45 mouse cellular contexts compared by ENCODE assay signal in genomic region chr14:41102269-41102668, GRCm38 (mm10). TPM values are rescaled to one million over a fixed set of nuclear protein-coding genes. Genes with fewer than 3 reads are reported as not detected.
"Had no signal": no experiment of that assay in that cellular context is flagged by ENCODE, and none has a peak within 500 bp of the region (broad histone marks: within the 10 kb centered on the region; RNA-seq: fewer than 3 reads in every experiment).

No protein-coding gene starts in this region.

- H3K4me3 ChIP-seq: left cerebral cortex, adult 2 months; limb, embryonic 10.5 days; limb, embryonic 12.5 days; limb, embryonic 13.5 days; limb, embryonic 15.5 days; liver, embryonic 12.5 days; liver, embryonic 13.5 days; liver, embryonic 15.5 days; lung, embryonic 15.5 days; megakaryocyte, embryonic 14.5 days; midbrain, embryonic 10.5 days; midbrain, embryonic 12.5 days; midbrain, embryonic 13.5 days; midbrain, embryonic 15.5 days; myocyte; neural tube, embryonic 12.5 days had no signal

- DNase-seq: left cerebral cortex, postnatal 4 days; liver, embryonic 13.5 days; lung, adult 18-20 months; lung, adult 2 months; lung, embryonic 14.5 days; lung, postnatal 10 days; lung, postnatal 14 days; lung, postnatal 36 days; lung, postnatal 4 days; midbrain, embryonic 14.5 days had no signal

- H3K9me3 ChIP-seq: limb, embryonic 10.5 days; limb, embryonic 12.5 days; limb, embryonic 13.5 days; limb, embryonic 15.5 days; liver, embryonic 12.5 days; liver, embryonic 13.5 days; liver, embryonic 15.5 days; lung, embryonic 15.5 days; megakaryocyte, embryonic 14.5 days; midbrain, embryonic 10.5 days; midbrain, embryonic 12.5 days; midbrain, embryonic 13.5 days; midbrain, embryonic 15.5 days; neural tube, embryonic 12.5 days had no signal

- H3K4me1 ChIP-seq: limb, embryonic 10.5 days; limb, embryonic 12.5 days; limb, embryonic 13.5 days; limb, embryonic 15.5 days; liver, embryonic 12.5 days; liver, embryonic 13.5 days; liver, embryonic 15.5 days; lung, embryonic 15.5 days; megakaryocyte, embryonic 14.5 days; midbrain, embryonic 10.5 days; midbrain, embryonic 12.5 days; midbrain, embryonic 13.5 days; midbrain, embryonic 15.5 days; neural tube, embryonic 12.5 days had no signal

- H3K27ac ChIP-seq: left cerebral cortex, adult 2 months; limb, embryonic 10.5 days; limb, embryonic 12.5 days; limb, embryonic 13.5 days; limb, embryonic 15.5 days; liver, embryonic 12.5 days; liver, embryonic 13.5 days; liver, embryonic 14.5 days; liver, embryonic 15.5 days; lung, embryonic 15.5 days; macrophage; midbrain, embryonic 10.5 days; midbrain, embryonic 12.5 days; midbrain, embryonic 13.5 days; midbrain, embryonic 15.5 days; neural tube, embryonic 12.5 days had no signal

- H3K36me3 ChIP-seq: limb, embryonic 10.5 days; limb, embryonic 12.5 days; limb, embryonic 13.5 days; limb, embryonic 15.5 days; liver, embryonic 12.5 days; liver, embryonic 13.5 days; liver, embryonic 15.5 days; lung, embryonic 15.5 days; midbrain, embryonic 10.5 days; midbrain, embryonic 12.5 days; midbrain, embryonic 13.5 days; midbrain, embryonic 15.5 days; neural tube, embryonic 12.5 days had no signal

- ATAC-seq: liver, embryonic 12.5 days; lung, postnatal 0 days; midbrain, embryonic 13.5 days; midbrain, embryonic 15.5 days; midbrain, embryonic 16.5 days had no signal

- H3K9ac ChIP-seq: limb, embryonic 12.5 days; limb, embryonic 13.5 days; limb, embryonic 15.5 days; liver, embryonic 12.5 days; liver, embryonic 13.5 days; liver, embryonic 14.5 days; liver, embryonic 15.5 days; lung, embryonic 14.5 days; lung, embryonic 15.5 days; midbrain, embryonic 12.5 days; midbrain, embryonic 13.5 days; midbrain, embryonic 15.5 days; neural tube, embryonic 12.5 days had no signal

- H3K27me3 ChIP-seq: limb, embryonic 12.5 days; limb, embryonic 13.5 days; limb, embryonic 15.5 days; liver, embryonic 12.5 days; liver, embryonic 13.5 days; liver, embryonic 15.5 days; lung, embryonic 15.5 days; megakaryocyte, embryonic 14.5 days; midbrain, embryonic 12.5 days; midbrain, embryonic 13.5 days; midbrain, embryonic 15.5 days; neural tube, embryonic 12.5 days had no signal

- H3K4me2 ChIP-seq: limb, embryonic 12.5 days; limb, embryonic 13.5 days; limb, embryonic 15.5 days; liver, embryonic 12.5 days; liver, embryonic 13.5 days; liver, embryonic 15.5 days; lung, embryonic 14.5 days; lung, embryonic 15.5 days; midbrain, embryonic 11.5 days; midbrain, embryonic 12.5 days; midbrain, embryonic 13.5 days; midbrain, embryonic 15.5 days; neural tube, embryonic 12.5 days had no signal

RNA-seq across cellular contexts. Expression of gene Mat1a, which starts 2.6 kb away (rescaled TPM):
- total RNA-seq: left cerebral cortex, adult 18-20 months; left cerebral cortex, adult 2 months; left cerebral cortex, adult 8-10 months; left cerebral cortex, postnatal 10 days; left cerebral cortex, postnatal 14 days; left cerebral cortex, postnatal 25 days; left cerebral cortex, postnatal 36 days; left cerebral cortex, postnatal 4 days; megakaryocyte progenitor cell, adult 5-6 weeks; megakaryocyte, adult 5-6 weeks; megakaryocyte-erythroid progenitor cell, adult 5-6 weeks; midbrain, postnatal 0 days; monocyte, adult 5-6 weeks had no signal
- polyA plus RNA-seq: limb, embryonic 10.5 days; limb, embryonic 11.5 days; limb, embryonic 12.5 days; limb, embryonic 13.5 days; limb, embryonic 14.5 days; macrophage; midbrain, embryonic 10.5 days; midbrain, embryonic 11.5 days; midbrain, embryonic 12.5 days; midbrain, embryonic 13.5 days; midbrain, embryonic 14.5 days; midbrain, embryonic 16.5 days; midbrain, postnatal 0 days; myocyte; neural tube, embryonic 11.5 days; neural tube, embryonic 12.5 days had no signal

RNA-seq across cellular contexts. Expression of gene Sftpa1, which starts 29.3 kb away (rescaled TPM):
- total RNA-seq: left cerebral cortex, adult 18-20 months; left cerebral cortex, adult 2 months; left cerebral cortex, adult 8-10 months; left cerebral cortex, postnatal 10 days; left cerebral cortex, postnatal 14 days; left cerebral cortex, postnatal 25 days; left cerebral cortex, postnatal 36 days; left cerebral cortex, postnatal 4 days; megakaryocyte progenitor cell, adult 5-6 weeks; megakaryocyte, adult 5-6 weeks; megakaryocyte-erythroid progenitor cell, adult 5-6 weeks; midbrain, postnatal 0 days; monocyte, adult 5-6 weeks had no signal
- polyA plus RNA-seq: limb, embryonic 10.5 days; limb, embryonic 11.5 days; limb, embryonic 12.5 days; limb, embryonic 13.5 days; limb, embryonic 14.5 days; limb, embryonic 15.5 days; liver, embryonic 12.5 days; macrophage; midbrain, embryonic 10.5 days; midbrain, embryonic 11.5 days; midbrain, embryonic 12.5 days; midbrain, embryonic 13.5 days; midbrain, embryonic 14.5 days; midbrain, embryonic 15.5 days; midbrain, embryonic 16.5 days; midbrain, postnatal 0 days; myocyte; neural tube, embryonic 11.5 days; neural tube, embryonic 12.5 days had no signal

RNA-seq across cellular contexts. Expression of gene Dydc1, which starts 29.6 kb away (rescaled TPM):
- total RNA-seq: left cerebral cortex, adult 18-20 months; left cerebral cortex, adult 2 months; left cerebral cortex, adult 8-10 months; left cerebral cortex, postnatal 10 days; left cerebral cortex, postnatal 14 days; left cerebral cortex, postnatal 25 days; left cerebral cortex, postnatal 36 days; left cerebral cortex, postnatal 4 days; megakaryocyte progenitor cell, adult 5-6 weeks; megakaryocyte, adult 5-6 weeks; megakaryocyte-erythroid progenitor cell, adult 5-6 weeks; monocyte, adult 5-6 weeks had no signal
- polyA plus RNA-seq: limb, embryonic 10.5 days; limb, embryonic 11.5 days; limb, embryonic 12.5 days; limb, embryonic 13.5 days; limb, embryonic 14.5 days; limb, embryonic 15.5 days; liver, embryonic 12.5 days; liver, embryonic 13.5 days; liver, embryonic 15.5 days; liver, embryonic 16.5 days; lung, embryonic 14.5 days; lung, embryonic 15.5 days; macrophage; midbrain, embryonic 10.5 days; midbrain, embryonic 11.5 days; midbrain, embryonic 12.5 days; midbrain, embryonic 13.5 days; midbrain, embryonic 14.5 days; midbrain, embryonic 15.5 days; midbrain, embryonic 16.5 days; myocyte; neural tube, embryonic 11.5 days; neural tube, embryonic 12.5 days had no signal

RNA-seq across cellular contexts. Expression of gene Dydc2, which starts 33.3 kb away (rescaled TPM):
- total RNA-seq: left cerebral cortex, postnatal 14 days; megakaryocyte progenitor cell, adult 5-6 weeks; megakaryocyte, adult 5-6 weeks; megakaryocyte-erythroid progenitor cell, adult 5-6 weeks; midbrain, postnatal 0 days; monocyte, adult 5-6 weeks had no signal
- polyA plus RNA-seq: limb, embryonic 10.5 days; limb, embryonic 11.5 days; limb, embryonic 12.5 days; limb, embryonic 13.5 days; limb, embryonic 14.5 days; limb, embryonic 15.5 days; liver, embryonic 12.5 days; liver, embryonic 13.5 days; liver, embryonic 14.5 days; liver, embryonic 15.5 days; liver, embryonic 16.5 days; lung, embryonic 14.5 days; macrophage; midbrain, embryonic 11.5 days; myocyte; neural tube, embryonic 12.5 days had no signal

RNA-seq across cellular contexts. Expression of gene Mbl1, which starts 49.0 kb away (rescaled TPM):
- total RNA-seq: left cerebral cortex, adult 18-20 months; left cerebral cortex, adult 2 months; left cerebral cortex, adult 8-10 months; left cerebral cortex, postnatal 10 days; left cerebral cortex, postnatal 14 days; left cerebral cortex, postnatal 25 days; left cerebral cortex, postnatal 36 days; left cerebral cortex, postnatal 4 days; megakaryocyte progenitor cell, adult 5-6 weeks; megakaryocyte, adult 5-6 weeks; megakaryocyte-erythroid progenitor cell, adult 5-6 weeks; midbrain, postnatal 0 days; monocyte, adult 5-6 weeks had no signal
- polyA plus RNA-seq: limb, embryonic 10.5 days; limb, embryonic 11.5 days; limb, embryonic 12.5 days; limb, embryonic 13.5 days; limb, embryonic 14.5 days; limb, embryonic 15.5 days; lung, embryonic 14.5 days; macrophage; midbrain, embryonic 10.5 days; midbrain, embryonic 11.5 days; midbrain, embryonic 12.5 days; midbrain, embryonic 13.5 days; midbrain, embryonic 14.5 days; midbrain, embryonic 15.5 days; midbrain, embryonic 16.5 days; midbrain, postnatal 0 days; myocyte; neural tube, embryonic 11.5 days; neural tube, embryonic 12.5 days had no signal
